Mouse (Mus musculus): ENCODE data around the gene Tshz3. TPM values are rescaled to one million over a fixed set of nuclear protein-coding genes. Genes with fewer than 3 reads are reported as not detected.
A peak's percentile ranks its signal among the peaks of the same experiment; 100 is the strongest.

The Tshz3 gene
- polyA plus RNA-seq, 1 experiment from 2014 or later = 4.5 TPM

GRCm38 (mm10) chr7:36687508-36687907, 10.4 kb upstream of the Tshz3 start:
- no peak for DNase-seq (ENCODE audit: extremely low spot score, low spot score)
- Histone ChIP-seq H3K27me3 (ENCODE audit: poor library complexity, severe bottlenecking) (peaks cover 65% of the 10 kb centered on the region), H3K9me3 (no peaks in the 10 kb centered on the region)

GRCm38 (mm10) chr7:36689049-36689793, 8.7 kb upstream of the Tshz3 start:
- no peaks in the 10 kb centered on the region for H3K9me3 ChIP-seq
- H3K4me1 ChIP-seq = peaks cover 19% of the 10 kb centered on the region
- H3K27ac ChIP-seq = no peak overlapping the region
- H3K36me3 ChIP-seq (replicated peaks) = no peaks in the 10 kb centered on the region
- H3K4me3 ChIP-seq = no peak overlapping the region
- WGBS = 64% methylated on average over 7 of the region's 7 CpGs
- H3K27me3 ChIP-seq (ENCODE audit: poor library complexity, severe bottlenecking) = peaks cover 72% of the 10 kb centered on the region
- no peak for DNase-seq (ENCODE audit: extremely low spot score, low spot score)

More at GRCm38 (mm10) chr7:36687508-36687907, 10.4 kb upstream of the Tshz3 start:
- Histone ChIP-seq H3K36me3 (replicated peaks) (no peaks in the 10 kb centered on the region), H3K4me3 (no peak overlapping the region), H3K4me1 (peaks cover 19% of the 10 kb centered on the region), H3K27ac (no peak overlapping the region)
- WGBS = 87% methylated on average over 1 of the region's 1 CpGs

DNA sequence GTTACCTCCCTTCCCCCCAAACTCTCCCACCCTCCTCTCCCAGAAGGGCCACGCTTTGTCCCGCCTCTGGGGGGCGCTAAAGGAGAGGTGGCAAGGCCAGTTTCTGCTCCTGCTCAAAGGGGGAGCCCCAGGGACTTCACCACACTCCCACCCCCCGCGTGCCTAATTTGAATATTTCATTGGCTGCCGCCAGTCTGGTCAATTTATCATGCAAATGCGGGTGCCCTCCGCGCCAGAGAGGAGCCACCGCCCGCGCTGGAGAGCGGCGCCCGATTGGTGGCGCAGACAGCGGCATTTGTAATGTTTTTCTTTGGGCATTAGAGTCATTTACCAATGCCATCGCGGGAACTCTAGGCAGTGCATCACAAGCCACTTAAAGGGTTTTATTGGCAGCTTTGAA, 7.4 kb upstream of the Tshz3 start:
- Histone ChIP-seq H3K4me1 (peaks cover 26% of the 10 kb centered on the region), H3K4me3 (peak overlapping the region; percentile 22), H3K27ac (no peak overlapping the region), H3K27me3 (ENCODE audit: poor library complexity, severe bottlenecking) (peaks cover 86% of the 10 kb centered on the region), H3K36me3 (replicated peaks) (no peaks in the 10 kb centered on the region), H3K9me3 (no peaks in the 10 kb centered on the region)
- under 1% methylated on average over 19 of the region's 19 CpGs for WGBS
- DNase-seq (ENCODE audit: extremely low spot score, low spot score) = peak; percentile 27

DNA sequence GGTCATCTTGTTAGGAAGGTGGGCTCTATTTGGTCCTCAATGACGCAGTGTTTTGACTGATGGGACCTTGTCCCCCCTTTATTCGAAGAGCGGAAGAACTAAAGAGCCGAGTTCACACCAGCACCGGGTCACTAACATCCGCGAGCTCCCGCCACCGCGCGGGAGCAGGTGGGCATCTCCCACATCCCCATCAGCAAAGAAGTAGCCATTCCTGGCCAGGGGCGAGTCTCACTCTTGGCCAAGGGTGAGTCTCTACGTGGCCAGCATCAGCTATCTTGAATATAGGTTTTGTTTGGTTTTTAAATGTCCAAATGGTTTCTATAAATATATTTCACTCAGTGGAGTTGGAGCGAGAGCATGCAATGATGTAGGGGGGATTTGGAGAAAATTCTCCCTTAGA, 6.3 kb upstream of the Tshz3 start:
- H3K27me3 ChIP-seq (ENCODE audit: poor library complexity, severe bottlenecking) = peaks cover 86% of the 10 kb centered on the region
- H3K4me1 ChIP-seq = peaks cover 36% of the 10 kb centered on the region
- H3K4me3 ChIP-seq = no peak overlapping the region
- WGBS = under 1% methylated on average over 14 of the region's 14 CpGs
- H3K27ac ChIP-seq = no peak overlapping the region
- DNase-seq (ENCODE audit: extremely low spot score, low spot score) = no peak
- H3K9me3 ChIP-seq = no peaks in the 10 kb centered on the region
- H3K36me3 ChIP-seq (replicated peaks) = no peaks in the 10 kb centered on the region

- no peak for DNase-seq (ENCODE audit: extremely low spot score, low spot score)
These were observed 5.5 kb upstream of the Tshz3 start for GRCm38 (mm10) chr7:36692381-36692780.

DNA sequence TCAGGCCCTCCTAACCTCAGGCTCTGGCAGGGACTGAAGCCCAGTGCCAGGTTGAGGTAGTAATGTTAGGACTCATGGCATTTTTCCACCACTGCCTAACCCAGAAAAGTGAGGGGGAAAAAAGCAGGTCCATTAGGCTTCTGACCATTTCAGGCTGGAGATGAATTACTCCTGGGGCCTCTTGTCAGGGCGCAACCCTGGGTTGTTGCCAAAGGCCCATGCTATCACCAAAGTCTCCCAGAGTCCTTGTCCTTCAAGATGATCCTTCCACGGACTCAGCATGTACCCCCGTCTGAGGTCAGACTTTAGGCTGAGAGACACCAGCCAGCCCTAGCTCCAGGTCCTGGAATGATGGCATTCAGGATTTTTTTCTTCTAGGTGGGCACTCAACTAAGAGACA, 4.8 kb upstream of the Tshz3 start:
- Histone ChIP-seq H3K27ac (no peak overlapping the region), H3K4me1 (peaks cover 44% of the 10 kb centered on the region), H3K9me3 (no peaks in the 10 kb centered on the region), H3K36me3 (replicated peaks) (no peaks in the 10 kb centered on the region), H3K4me3 (no peak overlapping the region), H3K27me3 (ENCODE audit: poor library complexity, severe bottlenecking) (peaks cover 83% of the 10 kb centered on the region)
- no peak for DNase-seq (ENCODE audit: extremely low spot score, low spot score)
- WGBS = 4% methylated on average over 3 of the region's 3 CpGs

More at GRCm38 (mm10) chr7:36692381-36692780, 5.5 kb upstream of the Tshz3 start:
- no peak overlapping the region for H3K4me3 ChIP-seq
- H3K36me3 ChIP-seq (replicated peaks) = no peaks in the 10 kb centered on the region
- no peaks in the 10 kb centered on the region for H3K9me3 ChIP-seq
- peaks cover 86% of the 10 kb centered on the region for H3K27me3 ChIP-seq (ENCODE audit: poor library complexity, severe bottlenecking)
- 4% methylated on average over 5 of the region's 5 CpGs for WGBS
- H3K27ac ChIP-seq = no peak overlapping the region
- H3K4me1 ChIP-seq = peaks cover 44% of the 10 kb centered on the region

- H3K4me3 ChIP-seq = peak overlapping the region; percentile 87
- 6% methylated on average over 7 of the region's 7 CpGs for WGBS
These were observed 3.2 kb upstream of the Tshz3 start for GRCm38 (mm10) chr7:36694642-36695191.

GRCm38 (mm10) chr7:36695276-36695675, 2.6 kb upstream of the Tshz3 start:
- Histone ChIP-seq H3K4me1 (peaks cover 65% of the 10 kb centered on the region), H3K4me3 (peak overlapping the region; percentile 87), H3K27ac (peak overlapping the region; percentile 92), H3K27me3 (ENCODE audit: poor library complexity, severe bottlenecking) (peaks cover 78% of the 10 kb centered on the region), H3K36me3 (replicated peaks) (no peaks in the 10 kb centered on the region), H3K9me3 (no peaks in the 10 kb centered on the region)
- peak; percentile 52 for DNase-seq (ENCODE audit: extremely low spot score, low spot score)
- WGBS = under 1% methylated on average over 25 of the region's 25 CpGs

More at GRCm38 (mm10) chr7:36694642-36695191, 3.2 kb upstream of the Tshz3 start:
- Histone ChIP-seq H3K36me3 (replicated peaks) (no peaks in the 10 kb centered on the region), H3K27ac (no peak overlapping the region), H3K4me1 (peaks cover 59% of the 10 kb centered on the region), H3K27me3 (ENCODE audit: poor library complexity, severe bottlenecking) (peaks cover 78% of the 10 kb centered on the region), H3K9me3 (no peaks in the 10 kb centered on the region)
- no peak for DNase-seq (ENCODE audit: extremely low spot score, low spot score)

- DNase-seq (ENCODE audit: extremely low spot score, low spot score) = peak; percentile 66
- Histone ChIP-seq H3K27ac (peak overlapping the region; percentile 92), H3K4me3 (peak overlapping the region; percentile 87), H3K27me3 (ENCODE audit: poor library complexity, severe bottlenecking) (peaks cover 78% of the 10 kb centered on the region), H3K9me3 (no peaks in the 10 kb centered on the region), H3K4me1 (peaks cover 65% of the 10 kb centered on the region), H3K36me3 (replicated peaks) (no peaks in the 10 kb centered on the region)
- WGBS = under 1% methylated on average over 42 of the region's 42 CpGs
These were observed 2.1 kb upstream of the Tshz3 start for GRCm38 (mm10) chr7:36695791-36696241.

GRCm38 (mm10) chr7:36696406-36697117, 1.4 kb upstream of the Tshz3 start:
- Histone ChIP-seq H3K36me3 (replicated peaks) (no peaks in the 10 kb centered on the region), H3K27me3 (ENCODE audit: poor library complexity, severe bottlenecking) (peaks cover 78% of the 10 kb centered on the region), H3K4me1 (peaks cover 62% of the 10 kb centered on the region), H3K9me3 (no peaks in the 10 kb centered on the region), H3K27ac (peak overlapping the region; percentile 92), H3K4me3 (peak overlapping the region; percentile 87)
- WGBS = under 1% methylated on average over 62 of the region's 62 CpGs
- DNase-seq (ENCODE audit: extremely low spot score, low spot score) = peak; percentile 82

GRCm38 (mm10) chr7:36697118-36697855, 631 bp upstream of the Tshz3 start:
- Histone ChIP-seq H3K4me3 (peak overlapping the region; percentile 87), H3K27me3 (ENCODE audit: poor library complexity, severe bottlenecking) (peaks cover 76% of the 10 kb centered on the region), H3K36me3 (replicated peaks) (no peaks in the 10 kb centered on the region), H3K27ac (peak overlapping the region; percentile 92), H3K9me3 (no peaks in the 10 kb centered on the region), H3K4me1 (peaks cover 56% of the 10 kb centered on the region)
- under 1% methylated on average over 44 of the region's 62 CpGs for WGBS
- DNase-seq (ENCODE audit: extremely low spot score, low spot score) = peak; percentile 77

GRCm38 (mm10) chr7:36698589-36698946, 650 bp downstream of the Tshz3 start:
- Histone ChIP-seq H3K27ac (peak overlapping the region; percentile 92), H3K27me3 (ENCODE audit: poor library complexity, severe bottlenecking) (peaks cover 70% of the 10 kb centered on the region), H3K9me3 (no peaks in the 10 kb centered on the region), H3K4me1 (peaks cover 56% of the 10 kb centered on the region), H3K4me3 (peak overlapping the region; percentile 87), H3K36me3 (replicated peaks) (no peaks in the 10 kb centered on the region)
- under 1% methylated on average over 16 of the region's 16 CpGs for WGBS
- no peak for DNase-seq (ENCODE audit: extremely low spot score, low spot score)

All from forebrain, embryonic 10.5 days (tissue).